Mouse (Mus musculus) heart, embryonic 16.5 days (tissue): ENCODE measurements around the gene Rrp7a. TPM values are rescaled to one million over a fixed set of nuclear protein-coding genes. Genes with fewer than 3 reads are reported as not detected.

Experiments
- ATAC-seq: fragments of 200-750 bp; cut with Nextera tagmentation; replicated peaks from 2 replicates; pipeline ENCODE4 v1.8.0; 2017; ENCODE audit warnings: moderate number of reproducible peaks; ENCODE audit not compliant: insufficient read depth, low FRiP score; ENCODE audit errors: extremely low read depth
- H3K27ac ChIP-seq: fragments of 300-500 bp; sonication (generic); 2 replicates; pipeline ENCODE4 v1.5.1; 2014; ENCODE audit warnings: mild to moderate bottlenecking, low read length, control low read depth, moderate library complexity
- H3K27me3 ChIP-seq: fragments of 300-500 bp; sonication (generic); 2 replicates; pipeline ENCODE4 v1.6.1; 2014; ENCODE audit warnings: low read length, mixed read lengths; ENCODE audit not compliant: control insufficient read depth, insufficient read depth
- H3K36me3 ChIP-seq: fragments of 300-500 bp; sonication (generic); 2 replicates; pipeline ENCODE4 v1.6.1; 2014; ENCODE audit not compliant: control insufficient read depth, insufficient read depth
- H3K4me1 ChIP-seq: fragments of 300-500 bp; sonication (generic); 2 replicates; pipeline ENCODE4 v1.6.1; 2014; ENCODE audit warnings: low read length, mixed read lengths; ENCODE audit not compliant: control insufficient read depth, insufficient read depth
- H3K4me2 ChIP-seq: fragments of 300-500 bp; sonication (generic); 2 replicates; pipeline ENCODE4 v1.6.1; 2014; ENCODE audit warnings: low read depth, mild to moderate bottlenecking, control low read depth, low read length
- H3K4me3 ChIP-seq: fragments of 300-500 bp; sonication (generic); 2 replicates; pipeline ENCODE4 v1.5.1; 2014; ENCODE audit warnings: mild to moderate bottlenecking, control low read depth, low read length
- H3K9ac ChIP-seq: fragments of 300-500 bp; sonication (generic); 2 replicates; pipeline ENCODE4 v1.6.1; 2014; ENCODE audit warnings: low read length, control low read depth
- H3K9me3 ChIP-seq: fragments of 300-500 bp; sonication (generic); replicated peaks from 2 replicates; pipeline ENCODE4 v1.6.1; 2016; ENCODE audit warnings: low read length; ENCODE audit not compliant: control insufficient read depth
- WGBS: fragments of 180-500 bp; shearing (Covaris S2); extraction: QIAGEN DNeasy Blood & Tissue Kit; methylation state at CpG from one replicate; pipeline ENCODE4 v1.1.7; 2014; 5-methylcytosine and 5-hydroxymethylcytosine counted together
- polyA plus RNA-seq: library from polyadenylated mRNA; unstranded; fragments of >200 nt; fragmentation: Nextera tagmentation; extraction: Ambion mirVana; gene quantifications from 2 replicates; pipeline ENCODE4 v1.2.1, GENCODE M21; 2015

Rrp7a gene
- polyA plus RNA-seq = 43.3 and 47.3 TPM in 2 replicates

GRCm38 (mm10) chr15:83122566-83123145, at the start of gene Rrp7a:
Gene Rrp7a, minus strand, starts transcription at chr15:83122801.
- H3K9me3 ChIP-seq = no peaks in the 10 kb centered on the region
- peaks cover 35% of the 10 kb centered on the region for H3K36me3 ChIP-seq
- peak within 1 kb of the TSS; percentile 95 for H3K4me3 ChIP-seq
- H3K27ac ChIP-seq = peak within 1 kb of the TSS; percentile 76
- peak within 1 kb of the TSS; percentile 86 for H3K9ac ChIP-seq
- 8% methylated on average over 32 of the region's 32 CpGs for WGBS
- peak; percentile 91 for ATAC-seq
- H3K4me2 ChIP-seq = peak within 1 kb of the TSS; percentile 87
- H3K4me1 ChIP-seq = peaks cover 12% of the 10 kb centered on the region
- H3K27me3 ChIP-seq = no peaks in the 10 kb centered on the region

GRCm38 (mm10) chr15:83171712-83172481, 49.3 kb upstream of the Rrp7a start:
- Histone ChIP-seq H3K36me3 (no peaks in the 10 kb centered on the region), H3K4me1 (peaks cover 26% of the 10 kb centered on the region), H3K9ac (peak overlapping the region; percentile 85), H3K27ac (peak overlapping the region; percentile 84), H3K27me3 (no peaks in the 10 kb centered on the region), H3K4me2 (peak overlapping the region; percentile 85), H3K4me3 (peak overlapping the region; percentile 92), H3K9me3 (no peaks in the 10 kb centered on the region)
- peak; percentile 97 for ATAC-seq
- under 1% methylated on average over 67 of the region's 67 CpGs for WGBS

GRCm38 (mm10) chr15:83170956-83171659, 48.5 kb upstream of the Rrp7a start:
- Histone ChIP-seq H3K4me3 (peak overlapping the region; percentile 92), H3K9me3 (no peaks in the 10 kb centered on the region), H3K27me3 (no peaks in the 10 kb centered on the region), H3K9ac (peak overlapping the region; percentile 85), H3K36me3 (no peaks in the 10 kb centered on the region), H3K4me1 (peaks cover 26% of the 10 kb centered on the region), H3K4me2 (peak overlapping the region; percentile 85), H3K27ac (peak overlapping the region; percentile 82)
- WGBS = 38% methylated on average over 8 of the region's 8 CpGs
- no peak for ATAC-seq

- H3K4me3 ChIP-seq = no peak overlapping the region
- ATAC-seq = no peak
- WGBS = 73% methylated on average over 8 of the region's 8 CpGs
Measured at GRCm38 (mm10) chr15:83169772-83170722, 47.4 kb upstream of the Rrp7a start.

GRCm38 (mm10) chr15:83168875-83169771, 46.5 kb upstream of the Rrp7a start:
- H3K9me3 ChIP-seq = no peaks in the 10 kb centered on the region
- no peak for ATAC-seq
- H3K27ac ChIP-seq = no peak overlapping the region
- no peak overlapping the region; the same call in 1 of the 2 replicates for H3K9ac ChIP-seq
- 64% methylated on average over 7 of the region's 7 CpGs for WGBS
- H3K4me1 ChIP-seq = peaks cover 34% of the 10 kb centered on the region
- no peaks in the 10 kb centered on the region for H3K27me3 ChIP-seq
- no peak overlapping the region for H3K4me3 ChIP-seq
- peak overlapping the region; percentile 30; the same call in 1 of the 2 replicates for H3K4me2 ChIP-seq
- H3K36me3 ChIP-seq = no peaks in the 10 kb centered on the region

More at GRCm38 (mm10) chr15:83169772-83170722, 47.4 kb upstream of the Rrp7a start:
- no peaks in the 10 kb centered on the region for H3K27me3 ChIP-seq
- H3K4me2 ChIP-seq = peak overlapping the region; percentile 30; the same call in 1 of the 2 replicates
- peak overlapping the region; percentile 45; the same call in 1 of the 2 replicates for H3K9ac ChIP-seq
- no peaks in the 10 kb centered on the region for H3K36me3 ChIP-seq
- H3K4me1 ChIP-seq = peaks cover 29% of the 10 kb centered on the region
- H3K9me3 ChIP-seq = no peaks in the 10 kb centered on the region
- H3K27ac ChIP-seq = peak overlapping the region; percentile 39

GRCm38 (mm10) chr15:83168311-83168710, 45.7 kb upstream of the Rrp7a start:
- H3K9ac ChIP-seq = no peak overlapping the region
- H3K9me3 ChIP-seq = no peaks in the 10 kb centered on the region
- peaks cover 34% of the 10 kb centered on the region for H3K4me1 ChIP-seq
- no peak for ATAC-seq
- no peaks in the 10 kb centered on the region for H3K36me3 ChIP-seq
- no peak overlapping the region for H3K27ac ChIP-seq
- no peak overlapping the region for H3K4me3 ChIP-seq
- 78% methylated on average over 3 of the region's 3 CpGs for WGBS
- no peaks in the 10 kb centered on the region for H3K27me3 ChIP-seq
- no peak overlapping the region for H3K4me2 ChIP-seq

- Histone ChIP-seq H3K27me3 (no peaks in the 10 kb centered on the region), H3K9ac (no peak overlapping the region), H3K27ac (no peak overlapping the region), H3K4me2 (no peak overlapping the region), H3K36me3 (no peaks in the 10 kb centered on the region), H3K4me3 (no peak overlapping the region), H3K9me3 (no peaks in the 10 kb centered on the region), H3K4me1 (peaks cover 30% of the 10 kb centered on the region)
- ATAC-seq = no peak
- 89% methylated on average over 8 of the region's 8 CpGs for WGBS
Measured at GRCm38 (mm10) chr15:83167550-83168065, 45.0 kb upstream of the Rrp7a start.
